Mouse (Mus musculus): ENCODE data around the gene Zfp454. TPM values are rescaled to one million over a fixed set of nuclear protein-coding genes. Genes with fewer than 3 reads are reported as not detected.

Gene Zfp454
- polyA plus RNA-seq, 1 experiment from 2014 or later, result 7.6 TPM

DNA sequence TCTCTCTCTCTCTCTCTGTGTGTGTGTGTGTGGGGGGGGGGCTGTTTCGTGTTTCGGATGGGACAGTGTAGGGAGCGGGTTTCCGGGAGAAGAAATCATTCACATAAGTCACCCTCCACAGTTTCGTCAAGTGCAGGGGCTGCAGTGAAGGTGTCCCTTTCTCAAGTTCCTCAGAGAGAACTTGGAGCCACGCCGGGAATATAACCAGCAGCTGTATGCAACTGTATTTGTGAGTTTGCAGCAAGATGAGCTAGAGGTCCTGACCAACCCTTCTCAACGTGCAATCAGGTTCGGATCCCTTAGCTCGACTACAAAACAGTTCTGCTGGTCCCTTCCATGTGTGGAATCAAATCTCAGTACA lies 538 bp downstream of the Zfp454 start:
- H3K27ac ChIP-seq (replicated peaks), result peak overlapping the region; percentile 70; the same call in 1 of the 2 replicates
- no peaks in the 10 kb centered on the region for H3K9me3 ChIP-seq (replicated peaks)
- no peaks in the 10 kb centered on the region for H3K27me3 ChIP-seq
- peak overlapping the region; percentile 51 for H3K4me3 ChIP-seq (replicated peaks)
- ATAC-seq (ENCODE audit: insufficient number of reproducible peaks, low FRiP score, low TSS enrichment, low read depth), result peak; percentile 61; the same call in 1 of the 2 replicates
- H3K4me1 ChIP-seq, result peaks cover 11% of the 10 kb centered on the region
- H3K9ac ChIP-seq, result peak overlapping the region; percentile 43
- peak overlapping the region; percentile 76 for H3K4me2 ChIP-seq (replicated peaks)
- 4% methylated on average over 10 of the region's 10 CpGs for WGBS
- peaks cover 32% of the 10 kb centered on the region for H3K36me3 ChIP-seq

DNA sequence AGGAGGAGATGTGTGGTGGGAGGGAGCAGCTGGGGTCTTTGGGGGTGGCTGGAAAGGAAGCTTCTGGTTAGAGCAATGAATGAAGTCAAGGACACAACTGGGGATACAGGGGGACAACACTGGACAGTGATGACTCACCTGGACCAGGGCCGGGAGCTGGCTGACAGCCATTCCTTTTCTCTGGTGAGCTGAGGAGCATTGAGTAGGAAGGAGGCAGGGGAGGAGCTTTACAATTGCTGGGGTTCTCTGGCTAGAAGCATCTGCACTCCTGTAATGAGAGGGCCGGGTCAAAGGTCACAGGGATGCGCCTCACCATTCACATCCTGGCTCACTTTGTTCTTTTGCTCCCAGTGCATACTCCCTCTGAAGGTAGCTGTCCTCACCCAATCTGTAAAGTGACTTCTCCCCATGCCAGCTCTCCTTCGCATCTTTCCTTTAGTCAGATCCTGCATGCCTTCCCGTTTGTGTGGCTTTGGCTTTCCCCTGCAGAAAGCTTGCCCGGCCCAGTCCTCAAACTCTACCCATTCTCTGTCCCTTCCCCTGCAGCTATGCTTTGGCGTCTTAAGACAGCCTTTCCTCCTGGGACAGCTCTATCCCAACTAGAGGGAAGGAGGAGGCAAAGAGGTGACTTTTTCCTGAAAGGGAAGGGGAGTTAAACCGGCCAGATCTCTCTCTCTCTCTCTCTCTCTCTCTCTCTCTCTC lies 1.1 kb downstream of the Zfp454 start:
- H3K4me1 ChIP-seq, result peaks cover 11% of the 10 kb centered on the region
- WGBS, result 34% methylated on average over 8 of the region's 8 CpGs
- ATAC-seq (ENCODE audit: insufficient number of reproducible peaks, low FRiP score, low TSS enrichment, low read depth), result no peak

DNA sequence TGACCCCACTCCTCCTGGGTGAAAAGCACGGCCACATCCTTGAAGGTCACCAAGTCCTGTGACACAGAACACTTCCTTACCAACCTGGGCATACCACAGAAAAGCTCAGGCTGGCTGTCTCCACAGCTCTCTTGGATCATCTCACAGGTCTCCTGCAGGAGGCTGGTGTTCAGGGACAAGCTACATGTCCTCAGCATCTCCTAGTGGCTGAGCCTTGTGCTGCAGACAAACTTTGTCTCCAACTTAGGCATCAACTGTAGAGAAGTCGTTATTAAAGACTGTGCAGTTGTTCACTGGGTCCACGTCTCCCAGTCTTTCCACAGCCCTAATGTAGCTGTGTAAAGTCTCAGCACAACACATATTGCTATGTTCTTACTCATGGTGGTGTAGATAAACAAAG lies 3.7 kb downstream of the Zfp454 start:
- H3K9ac ChIP-seq, result no peak overlapping the region
- H3K27ac ChIP-seq (replicated peaks), result no peak overlapping the region
- peaks cover 11% of the 10 kb centered on the region for H3K4me1 ChIP-seq
- peaks cover 57% of the 10 kb centered on the region for H3K36me3 ChIP-seq
- H3K4me2 ChIP-seq (replicated peaks), result no peak overlapping the region
- H3K27me3 ChIP-seq, result no peaks in the 10 kb centered on the region
- no peaks in the 10 kb centered on the region for H3K9me3 ChIP-seq (replicated peaks)
- H3K4me3 ChIP-seq (replicated peaks), result no peak overlapping the region
- 86% methylated on average over 3 of the region's 3 CpGs for WGBS
- ATAC-seq (ENCODE audit: insufficient number of reproducible peaks, low FRiP score, low TSS enrichment, low read depth), result no peak

More for the DNA sequence above, 1.1 kb downstream of the Zfp454 start:
- no peaks in the 10 kb centered on the region for H3K9me3 ChIP-seq (replicated peaks)
- peak overlapping the region; percentile 51 for H3K4me3 ChIP-seq (replicated peaks)
- H3K9ac ChIP-seq, result peak overlapping the region; percentile 43
- H3K27ac ChIP-seq (replicated peaks), result no peak overlapping the region
- no peaks in the 10 kb centered on the region for H3K27me3 ChIP-seq
- peaks cover 36% of the 10 kb centered on the region for H3K36me3 ChIP-seq
- H3K4me2 ChIP-seq (replicated peaks), result peak overlapping the region; percentile 76

DNA sequence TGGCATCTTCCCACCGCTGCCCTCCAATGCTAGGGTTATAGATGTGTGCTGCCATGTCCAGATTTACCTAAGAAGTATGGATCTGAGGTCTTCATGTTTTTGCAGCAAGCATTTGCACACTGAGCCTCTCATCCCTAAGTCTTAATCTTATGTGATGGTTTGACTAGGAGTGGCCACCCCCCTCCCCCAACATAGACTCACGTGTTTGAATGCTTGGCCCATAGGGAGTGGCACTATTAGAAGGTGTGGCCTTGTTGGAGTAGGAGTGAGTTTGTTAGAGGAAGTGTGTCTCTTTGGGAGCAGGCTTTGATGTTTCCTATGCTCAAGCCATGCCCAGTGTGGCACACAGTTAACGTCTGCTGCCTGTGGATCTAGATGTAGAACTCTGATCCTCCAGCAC lies 8.8 kb downstream of the Zfp454 start:
- Histone ChIP-seq H3K4me2 (replicated peaks) (no peak overlapping the region), H3K27ac (replicated peaks) (no peak overlapping the region), H3K9ac (no peak overlapping the region), H3K36me3 (peaks cover 83% of the 10 kb centered on the region), H3K9me3 (replicated peaks) (peaks cover 11% of the 10 kb centered on the region), H3K27me3 (no peaks in the 10 kb centered on the region), H3K4me3 (replicated peaks) (no peak overlapping the region), H3K4me1 (no peaks in the 10 kb centered on the region)
- WGBS, result 90% methylated on average over 3 of the region's 3 CpGs
- ATAC-seq (ENCODE audit: insufficient number of reproducible peaks, low FRiP score, low TSS enrichment, low read depth), result no peak

DNA sequence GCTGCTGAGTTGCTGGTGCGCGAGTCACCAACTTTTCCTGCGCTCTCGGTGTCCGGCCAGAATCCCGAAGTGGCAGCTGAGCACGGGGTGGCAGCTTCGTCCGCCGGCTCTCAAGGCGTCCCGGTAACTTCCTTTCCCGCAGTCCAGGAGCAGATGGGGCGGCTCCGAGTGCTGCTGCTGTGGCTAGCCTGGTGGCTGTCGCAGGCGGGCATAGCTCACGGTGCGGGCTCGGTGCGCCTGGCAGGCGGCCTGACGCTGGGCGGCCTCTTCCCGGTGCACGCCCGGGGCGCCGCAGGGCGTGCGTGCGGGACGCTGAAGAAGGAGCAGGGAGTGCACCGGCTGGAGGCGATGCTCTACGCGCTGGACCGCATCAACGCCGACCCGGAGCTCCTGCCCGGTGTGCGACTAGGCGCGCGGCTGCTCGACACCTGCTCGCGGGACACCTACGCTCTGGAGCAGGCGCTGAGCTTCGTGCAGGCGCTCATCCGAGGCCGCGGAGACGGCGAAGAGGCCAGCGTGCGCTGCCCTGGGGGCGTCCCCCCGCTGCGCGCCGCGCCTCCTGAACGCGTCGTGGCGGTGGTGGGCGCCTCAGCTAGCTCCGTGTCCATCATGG lies 36.4 kb downstream of the Zfp454 start:
- Histone ChIP-seq H3K4me1 (peaks cover 12% of the 10 kb centered on the region), H3K9ac (no peak overlapping the region), H3K9me3 (replicated peaks) (0 out of 2 replicates have a peak, but pooled peaks cover 3% of the 10 kb centered on the region), H3K27ac (replicated peaks) (no peak overlapping the region), H3K4me3 (replicated peaks) (peak overlapping the region; percentile 44), H3K27me3 (peaks cover 64% of the 10 kb centered on the region), H3K36me3 (no peaks in the 10 kb centered on the region), H3K4me2 (replicated peaks) (peak overlapping the region; percentile 83)
- peak; percentile 31; the same call in 1 of the 2 replicates for ATAC-seq (ENCODE audit: insufficient number of reproducible peaks, low FRiP score, low TSS enrichment, low read depth)
- WGBS, result under 1% methylated on average over 71 of the region's 72 CpGs

- ATAC-seq (ENCODE audit: insufficient number of reproducible peaks, low FRiP score, low TSS enrichment, low read depth), result no peak
- Histone ChIP-seq H3K27me3 (peaks cover 64% of the 10 kb centered on the region), H3K9ac (no peak within 1 kb of the TSS), H3K27ac (replicated peaks) (no peak within 1 kb of the TSS), H3K4me1 (peaks cover 12% of the 10 kb centered on the region), H3K4me3 (replicated peaks) (peak within 1 kb of the TSS; percentile 44), H3K36me3 (no peaks in the 10 kb centered on the region), H3K4me2 (replicated peaks) (peak within 1 kb of the TSS; percentile 83), H3K9me3 (replicated peaks) (0 out of 2 replicates have a peak, but pooled peaks cover 3% of the 10 kb centered on the region)
- whole genome bisulfite sequencing, result 5% methylated on average over 11 of the region's 11 CpGs
Measured at GRCm38 (mm10) chr11:50850177-50850735, 37.2 kb downstream of the Zfp454 start, which contains the start of gene Grm6. Gene Grm6 (plus strand): TSS chr11:50850685.

GRCm38 (mm10) chr11:50849310-50849709 lies 38.1 kb downstream of the Zfp454 start:
- 4% methylated on average over 10 of the region's 10 CpGs for WGBS
- H3K27me3 ChIP-seq, result peaks cover 64% of the 10 kb centered on the region
- no peak for ATAC-seq (ENCODE audit: insufficient number of reproducible peaks, low FRiP score, low TSS enrichment, low read depth)
- H3K27ac ChIP-seq (replicated peaks), result no peak overlapping the region
- no peak overlapping the region for H3K4me2 ChIP-seq (replicated peaks)
- H3K4me3 ChIP-seq (replicated peaks), result no peak overlapping the region
- H3K4me1 ChIP-seq, result peaks cover 12% of the 10 kb centered on the region
- H3K9ac ChIP-seq, result no peak overlapping the region
- no peaks in the 10 kb centered on the region for H3K36me3 ChIP-seq
- 0 out of 2 replicates have a peak, but pooled peaks cover 3% of the 10 kb centered on the region for H3K9me3 ChIP-seq (replicated peaks)

GRCm38 (mm10) chr11:50848520-50849137 lies 38.8 kb downstream of the Zfp454 start:
- no peak for ATAC-seq (ENCODE audit: insufficient number of reproducible peaks, low FRiP score, low TSS enrichment, low read depth)
- H3K9me3 ChIP-seq (replicated peaks), result 0 out of 2 replicates have a peak, but pooled peaks cover 3% of the 10 kb centered on the region
- 31% methylated on average over 3 of the region's 3 CpGs for WGBS
- no peak overlapping the region for H3K4me3 ChIP-seq (replicated peaks)
- H3K9ac ChIP-seq, result no peak overlapping the region
- H3K4me2 ChIP-seq (replicated peaks), result no peak overlapping the region
- no peak overlapping the region for H3K27ac ChIP-seq (replicated peaks)
- peaks cover 12% of the 10 kb centered on the region for H3K4me1 ChIP-seq
- H3K27me3 ChIP-seq, result peaks cover 59% of the 10 kb centered on the region
- H3K36me3 ChIP-seq, result no peaks in the 10 kb centered on the region

- no peak overlapping the region for H3K27ac ChIP-seq (replicated peaks)
- H3K36me3 ChIP-seq, result no peaks in the 10 kb centered on the region
- peaks cover 12% of the 10 kb centered on the region for H3K4me1 ChIP-seq
- 0 out of 2 replicates have a peak, but pooled peaks cover 3% of the 10 kb centered on the region for H3K9me3 ChIP-seq (replicated peaks)
- peaks cover 46% of the 10 kb centered on the region for H3K27me3 ChIP-seq
- WGBS, result 74% methylated on average over 5 of the region's 5 CpGs
- no peak overlapping the region for H3K9ac ChIP-seq
- no peak for ATAC-seq (ENCODE audit: insufficient number of reproducible peaks, low FRiP score, low TSS enrichment, low read depth)
- H3K4me3 ChIP-seq (replicated peaks), result no peak overlapping the region
- no peak overlapping the region for H3K4me2 ChIP-seq (replicated peaks)
Measured at GRCm38 (mm10) chr11:50847047-50847446, 40.4 kb downstream of the Zfp454 start.

DNA sequence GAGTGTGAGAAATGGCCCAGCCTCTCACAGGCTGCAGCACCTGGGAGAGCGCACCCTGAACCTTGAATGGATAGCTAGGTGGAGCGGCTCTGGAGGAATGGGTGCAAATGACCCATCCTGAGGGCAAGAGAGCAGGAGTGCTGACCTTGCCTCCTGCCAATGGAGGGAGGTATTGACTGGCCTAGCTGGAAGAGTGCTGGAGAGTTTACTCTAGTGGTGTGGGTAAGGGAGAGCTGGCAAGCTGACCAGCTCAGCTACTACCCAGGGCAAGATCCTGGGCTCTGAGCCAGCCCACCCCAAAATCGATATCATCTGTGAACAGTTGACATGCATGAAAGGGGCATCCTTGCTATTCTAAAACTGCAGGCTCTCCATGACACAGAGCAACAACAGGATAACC lies 41.5 kb downstream of the Zfp454 start:
- H3K27me3 ChIP-seq, result peaks cover 35% of the 10 kb centered on the region
- WGBS, result 83% methylated on average over 3 of the region's 3 CpGs

More for the DNA sequence above, 41.5 kb downstream of the Zfp454 start:
- Histone ChIP-seq H3K27ac (replicated peaks) (no peak overlapping the region), H3K9ac (no peak overlapping the region), H3K36me3 (no peaks in the 10 kb centered on the region), H3K4me2 (replicated peaks) (no peak overlapping the region), H3K4me3 (replicated peaks) (no peak overlapping the region), H3K9me3 (replicated peaks) (0 out of 2 replicates have a peak, but pooled peaks cover 3% of the 10 kb centered on the region), H3K4me1 (peaks cover 12% of the 10 kb centered on the region)
- ATAC-seq (ENCODE audit: insufficient number of reproducible peaks, low FRiP score, low TSS enrichment, low read depth), result no peak
